Mouse (Mus musculus) embryo, embryonic 11.5 days (tissue): ENCODE results near the gene Tpbpb.
"Not testable (repeated sequence)": the region's sequence is repeated elsewhere in the genome, so short reads cannot be mapped to it uniquely, and the experiment has no call there.

Source experiments
- DNase-seq: peaks from one replicate; pipeline ENCODE4 v3.0.0-alpha.2; 2012; ENCODE audit warnings: low read depth, low spot score

Tpbpb gene

GRCm38 (mm10) chr13:60904780-60905179 lies at the start of gene Tpbpb:
Tpbpb (minus strand) TSS chr13:60904880.
- not testable (repeated sequence) for DNase-seq

- DNase-seq: not testable (repeated sequence)
These were observed 37.2 kb upstream of the Tpbpb start, which contains the start of gene Tpbpa for GRCm38 (mm10) chr13:60941884-60942283. Tpbpa (minus strand) TSS chr13:60941984.

- no peak for DNase-seq
These were observed 31.8 kb upstream of the Tpbpb start, which contains the start of the genes Gm49391 and Ctla2a for GRCm38 (mm10) chr13:60936500-60936901. Gm49391 (minus strand) TSS chr13:60936571. Ctla2a (minus strand) TSS chr13:60936625.

- DNase-seq: not testable (repeated sequence)
These were observed 30.8 kb upstream of the Tpbpb start, which contains the start of gene Gm49393 for GRCm38 (mm10) chr13:60935490-60935889. Gm49393 (minus strand) TSS chr13:60935590.

GRCm38 (mm10) chr13:60897328-60897727 lies 7.4 kb downstream of the Tpbpb start, which contains the start of gene Ctla2b:
Ctla2b (minus strand) TSS chr13:60897447.
- no peak for DNase-seq

- DNase-seq: not testable (repeated sequence)
These were observed 7.9 kb downstream of the Tpbpb start, which contains the start of gene Gm49392 for GRCm38 (mm10) chr13:60896794-60897193. Gm49392 (minus strand) TSS chr13:60896894.

GRCm38 (mm10) chr13:60895406-60896160 lies 9.1 kb downstream of the Tpbpb start:
- DNase-seq: no peak

- DNase-seq: no peak
These were observed 12.4 kb downstream of the Tpbpb start for GRCm38 (mm10) chr13:60892301-60892700.

GRCm38 (mm10) chr13:60864281-60864680 lies 40.4 kb downstream of the Tpbpb start, which contains the start of gene 4930486L24Rik:
4930486L24Rik (minus strand) TSS chr13:60864475.
- no peak for DNase-seq
